Mouse (Mus musculus) ZHBTc4 (cell line): ENCODE data around the gene Lingo1.

ENCODE experiments used
- DNase-seq: peaks from one replicate; pipeline ENCODE4 v3.0.0-alpha.2; 2011; ENCODE audit warnings: low read depth, low spot score

Gene Lingo1

GRCm38 (mm10) chr9:56776881-56777801, 19.1 kb downstream of the Lingo1 start:
- DNase-seq: no peak

GRCm38 (mm10) chr9:56775161-56775934, 20.9 kb downstream of the Lingo1 start:
- DNase-seq: no peak

GRCm38 (mm10) chr9:56774231-56774630, 22.0 kb downstream of the Lingo1 start:
- peak; percentile 79 for DNase-seq

GRCm38 (mm10) chr9:56773666-56774065, 22.6 kb downstream of the Lingo1 start:
- DNase-seq: no peak

GRCm38 (mm10) chr9:56767653-56768136, 28.6 kb downstream of the Lingo1 start:
- DNase-seq: no peak

GRCm38 (mm10) chr9:56766629-56767357, 29.5 kb downstream of the Lingo1 start:
- DNase-seq: no peak

- no peak for DNase-seq
Measured at GRCm38 (mm10) chr9:56762106-56762562, 34.1 kb downstream of the Lingo1 start.

- DNase-seq: no peak
Measured at GRCm38 (mm10) chr9:56757791-56758190, 38.5 kb downstream of the Lingo1 start.

- DNase-seq: no peak
Measured at GRCm38 (mm10) chr9:56755119-56755518, 41.1 kb downstream of the Lingo1 start.

- DNase-seq: no peak
Measured at GRCm38 (mm10) chr9:56753386-56753785, 42.9 kb downstream of the Lingo1 start.

- DNase-seq: no peak
Measured at GRCm38 (mm10) chr9:56748056-56748455, 48.2 kb downstream of the Lingo1 start.

- DNase-seq: peak; percentile 30
Measured at GRCm38 (mm10) chr9:56746926-56747294, 49.4 kb downstream of the Lingo1 start.

GRCm38 (mm10) chr9:56746195-56746925, 49.9 kb downstream of the Lingo1 start:
- no peak for DNase-seq

GRCm38 (mm10) chr9:56744369-56744768, 51.9 kb downstream of the Lingo1 start:
- DNase-seq: no peak

GRCm38 (mm10) chr9:56739181-56739737, 57.0 kb downstream of the Lingo1 start:
- no peak for DNase-seq

- peak; percentile 62 for DNase-seq
Measured at GRCm38 (mm10) chr9:56738261-56739171, 57.8 kb downstream of the Lingo1 start.

- DNase-seq: no peak
Measured at GRCm38 (mm10) chr9:56734398-56734797, 61.9 kb downstream of the Lingo1 start.

- no peak for DNase-seq
Measured at GRCm38 (mm10) chr9:56730997-56731396, 65.3 kb downstream of the Lingo1 start.

- DNase-seq: peak; percentile 19
Measured at GRCm38 (mm10) chr9:56729145-56729544, 67.1 kb downstream of the Lingo1 start.
